Mouse (Mus musculus) kidney, postnatal 10 days (tissue): ENCODE results near the gene Adh7.

Experiments used
- DNase-seq: peaks from one replicate; pipeline ENCODE4 v3.0.0; 2021; ENCODE audit warnings: mixed read lengths

Gene Adh7

DNA sequence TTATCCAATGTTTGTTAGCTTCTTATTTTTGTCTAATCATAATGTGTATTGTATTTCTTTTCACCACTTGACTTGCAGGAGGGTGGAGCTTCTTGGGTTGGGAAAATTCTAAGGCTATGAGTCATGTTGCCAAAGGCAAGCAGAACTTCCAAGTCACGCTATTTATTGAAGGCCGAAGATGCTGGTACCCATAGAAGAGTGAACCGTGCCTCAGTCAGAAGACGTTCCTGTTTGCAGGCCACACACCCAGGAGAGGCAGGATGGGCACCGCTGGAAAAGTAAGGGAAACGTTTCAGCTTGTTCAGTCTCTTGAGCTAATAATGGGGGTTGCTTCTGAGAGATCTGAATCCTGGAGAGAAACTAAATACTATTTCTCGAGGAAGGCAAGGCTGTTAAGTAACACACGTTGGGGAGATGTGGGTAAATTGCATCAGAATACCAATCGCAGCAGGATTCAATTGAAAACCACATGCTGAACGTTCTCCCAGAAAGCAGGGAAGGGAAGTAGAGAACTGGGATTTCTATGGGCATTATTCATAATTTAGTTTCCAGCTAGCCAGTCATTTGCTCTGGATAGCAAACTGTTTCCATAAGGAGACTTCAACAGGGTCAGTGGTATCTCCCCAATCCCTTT, at the start of gene Adh7:
Gene Adh7, plus strand, starts transcription at position 130 of the 634 bp plus-strand sequence.
- no peak for DNase-seq

DNA sequence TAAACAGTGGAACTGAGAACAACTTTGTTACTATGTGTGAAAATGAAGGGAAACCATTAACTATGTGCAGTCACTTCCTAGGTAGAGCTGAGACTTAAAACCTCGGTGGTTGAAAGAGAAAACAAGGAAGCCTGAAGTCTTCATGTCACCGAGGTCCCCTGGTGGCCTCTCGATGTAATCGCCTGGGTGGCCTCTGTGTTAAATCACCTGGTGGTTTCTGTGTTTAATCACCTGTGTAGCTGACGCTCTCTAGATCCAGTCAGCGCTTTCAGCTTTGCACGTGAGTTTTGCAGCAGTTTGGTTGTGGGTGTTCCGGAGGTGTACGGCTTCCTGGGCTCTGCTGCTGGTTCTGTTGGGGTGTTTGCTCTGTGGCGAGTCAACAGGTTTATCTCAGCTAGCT, 44.3 kb upstream of the Adh7 start:
- no peak for DNase-seq

DNA sequence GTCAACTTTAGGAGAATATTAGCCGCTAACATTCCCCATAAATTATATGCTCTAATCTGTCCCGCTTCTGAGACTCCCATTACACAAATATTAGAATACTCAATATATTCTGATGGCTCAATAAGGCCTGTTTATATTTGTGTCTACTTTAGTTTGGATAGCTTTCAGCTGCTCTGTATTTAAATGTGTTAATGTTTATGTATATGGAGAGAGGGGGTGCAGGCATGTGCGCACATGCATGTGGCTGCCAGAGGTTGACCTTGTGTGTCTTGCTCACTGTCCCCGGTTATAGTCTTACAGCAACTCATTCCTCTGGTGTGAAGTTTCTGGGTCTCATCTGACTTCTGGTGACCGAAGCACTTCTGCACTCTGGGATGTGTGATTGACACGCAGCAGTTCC, 42.0 kb upstream of the Adh7 start:
- no peak for DNase-seq

DNA sequence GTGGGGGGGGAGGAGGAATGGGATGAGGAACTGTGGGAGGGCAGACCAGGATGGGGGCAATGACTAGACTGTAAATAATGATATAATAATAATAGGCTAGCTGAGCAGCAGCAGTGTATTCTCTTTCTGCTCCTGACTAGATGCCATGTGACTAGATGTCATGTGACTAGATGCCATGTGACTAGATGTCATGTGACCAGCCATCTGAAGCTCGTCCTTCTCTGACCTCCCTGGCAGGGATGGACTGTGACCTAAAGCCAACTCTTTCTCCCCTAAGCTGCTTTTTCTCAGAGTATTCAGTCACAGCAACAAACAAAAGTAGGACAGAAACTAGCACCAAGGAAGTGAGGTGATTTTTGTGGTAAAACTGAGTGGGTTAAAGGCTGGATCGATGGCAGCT, 35.5 kb upstream of the Adh7 start:
- DNase-seq, result no peak

DNA sequence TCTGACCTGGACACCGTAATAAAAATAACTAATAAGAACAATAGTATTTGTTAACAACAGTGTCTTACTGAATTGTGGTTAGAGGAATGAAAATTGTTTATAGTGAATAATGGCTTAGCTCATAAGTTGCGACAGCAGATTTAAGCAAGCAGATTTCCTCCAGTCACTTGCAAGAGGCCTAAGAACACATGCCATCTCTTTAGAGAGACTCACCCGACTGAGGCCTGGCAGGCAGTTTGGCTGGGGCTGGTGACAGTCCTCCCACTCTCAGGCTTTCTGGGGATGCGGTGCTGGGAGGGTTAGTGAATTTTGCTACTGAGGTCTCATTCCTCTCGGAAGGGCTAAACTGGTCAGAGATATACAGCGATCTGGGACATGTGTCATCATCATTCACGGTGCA, 34.2 kb upstream of the Adh7 start:
- DNase-seq, result no peak

DNA sequence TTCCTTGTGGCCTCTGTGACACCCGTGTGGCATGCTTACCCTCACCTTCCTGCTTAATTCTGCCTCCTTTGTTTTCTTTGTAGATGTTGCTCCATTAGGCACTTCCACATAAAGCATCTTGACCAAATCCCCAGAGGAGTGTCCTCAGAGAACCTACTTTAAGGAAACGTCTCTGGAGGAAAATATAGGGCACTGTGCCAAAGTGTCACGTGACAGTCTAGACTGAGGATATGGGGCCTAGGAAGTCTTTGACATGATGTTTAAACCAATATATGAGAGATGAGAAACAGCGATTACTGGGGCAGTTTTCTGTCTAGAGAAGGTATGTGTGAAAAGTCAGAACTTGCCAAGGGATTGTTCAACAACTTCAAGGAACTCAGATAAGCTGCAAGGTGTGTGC, 32.3 kb upstream of the Adh7 start:
- DNase-seq, result peak; percentile 64

DNA sequence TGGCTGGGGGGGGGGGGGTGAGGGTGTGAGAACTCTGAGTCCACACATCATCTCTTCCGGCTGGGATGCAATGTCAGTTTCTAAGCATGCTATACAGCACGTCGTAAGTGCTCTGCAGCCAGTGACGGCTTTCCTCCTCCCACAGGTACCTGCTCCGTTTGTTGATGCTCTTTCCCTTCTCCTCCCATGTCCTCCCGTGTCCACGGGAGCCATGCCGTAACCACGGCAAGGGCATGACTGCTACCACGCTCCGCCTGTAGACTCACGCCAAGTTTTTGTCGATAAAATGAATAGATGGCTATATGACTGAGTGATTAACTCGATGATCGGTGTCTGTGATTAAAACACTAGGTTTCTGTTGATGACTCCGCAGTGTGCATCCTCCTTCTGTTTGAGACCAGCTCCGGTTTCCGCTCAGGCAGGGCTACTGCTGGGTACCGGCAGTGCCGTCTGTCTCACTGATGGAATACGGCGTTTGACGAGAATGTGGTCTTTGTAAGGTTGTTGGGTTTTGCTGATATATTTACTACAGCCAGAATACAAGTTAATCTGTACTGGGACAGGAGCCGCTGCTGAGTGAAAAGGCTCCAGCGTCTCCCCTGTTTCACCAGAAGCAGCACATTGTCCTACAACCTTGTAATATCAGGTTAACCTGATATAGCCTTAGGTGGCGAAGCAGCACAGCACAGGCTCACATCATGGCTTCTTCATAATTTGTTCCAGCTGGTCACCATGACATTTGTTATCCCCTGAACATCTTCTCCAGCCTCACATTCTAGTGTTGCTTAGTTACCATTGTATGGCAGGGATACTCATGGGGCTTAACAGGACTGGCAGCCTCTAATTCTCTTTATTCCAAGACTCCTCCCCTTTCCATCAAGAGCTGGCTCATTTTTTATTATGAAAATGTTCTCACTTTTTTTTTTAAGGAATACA, 31.3 kb upstream of the Adh7 start:
- DNase-seq, result no peak

DNA sequence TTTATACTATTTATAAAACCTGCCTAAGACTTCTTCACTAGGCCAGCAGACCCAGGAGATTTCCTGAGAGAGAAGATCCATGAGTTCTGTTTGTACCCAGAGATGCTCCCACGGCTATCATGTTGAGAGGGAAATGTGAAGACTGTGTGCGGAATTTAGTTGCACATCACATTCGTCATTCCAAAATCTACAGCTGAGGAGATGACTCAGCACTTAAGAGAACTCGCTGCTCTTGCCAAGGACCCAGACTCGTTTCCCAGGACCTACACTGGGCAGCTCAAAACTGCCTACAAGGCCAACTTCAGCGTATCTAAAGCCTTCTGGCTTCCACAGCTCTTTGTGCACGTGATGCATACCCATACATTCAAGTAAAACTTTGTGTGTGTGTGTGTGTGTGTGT, 25.3 kb upstream of the Adh7 start:
- DNase-seq, result no peak

DNA sequence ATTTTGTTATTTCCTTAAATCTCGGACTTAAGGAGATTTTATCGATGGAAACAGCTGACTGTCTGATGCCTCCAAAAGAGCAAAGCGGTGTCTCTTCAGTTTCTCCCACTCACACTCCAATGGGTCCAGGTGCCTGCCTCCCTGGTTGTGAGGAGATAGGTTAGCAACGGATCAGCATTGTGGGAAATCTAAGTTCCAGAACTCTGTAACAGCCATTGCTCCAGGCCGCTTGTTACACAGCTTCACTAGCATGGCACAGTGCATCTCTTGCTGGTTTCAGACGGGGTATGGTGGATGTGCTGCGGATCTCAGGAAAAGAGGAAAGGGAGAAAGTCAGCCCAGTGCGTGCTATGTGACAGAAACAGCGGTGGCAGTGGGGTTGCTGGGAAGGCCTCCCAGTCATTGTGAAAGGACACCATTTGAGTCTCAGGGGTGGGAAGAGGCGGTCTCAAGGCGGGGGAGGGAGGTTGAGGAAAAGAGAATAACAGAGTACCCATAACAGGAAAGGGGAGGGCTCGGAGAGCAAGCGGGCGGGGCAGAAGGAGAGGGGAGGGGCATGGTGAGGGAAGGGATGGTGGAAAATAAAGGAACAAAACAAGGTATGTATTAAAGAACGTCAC, 23.8 kb upstream of the Adh7 start, which contains the start of gene 4930579F01Rik:
Gene 4930579F01Rik, minus strand, starts transcription at position 143 of the 620 bp plus-strand sequence.
- DNase-seq, result no peak

DNA sequence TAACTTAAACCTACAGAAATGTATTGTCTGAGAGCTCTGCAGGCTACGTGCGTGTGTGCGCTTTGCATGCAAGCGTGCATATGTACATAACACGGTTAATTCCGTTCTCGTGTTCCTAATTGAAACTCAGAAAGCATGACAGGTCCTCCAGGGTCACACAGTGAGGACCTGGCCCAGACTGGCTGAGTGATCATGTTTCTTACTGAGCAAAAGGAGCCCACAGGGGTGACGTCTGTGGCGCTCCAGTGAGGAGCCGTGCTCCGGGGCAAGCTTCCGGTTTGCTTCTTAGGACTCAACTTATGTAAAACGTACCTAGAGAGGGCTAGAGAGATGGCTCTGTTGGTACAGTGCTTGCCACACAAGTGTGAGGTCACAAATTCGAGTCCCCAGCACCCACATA, 20.5 kb upstream of the Adh7 start:
- DNase-seq, result no peak

DNA sequence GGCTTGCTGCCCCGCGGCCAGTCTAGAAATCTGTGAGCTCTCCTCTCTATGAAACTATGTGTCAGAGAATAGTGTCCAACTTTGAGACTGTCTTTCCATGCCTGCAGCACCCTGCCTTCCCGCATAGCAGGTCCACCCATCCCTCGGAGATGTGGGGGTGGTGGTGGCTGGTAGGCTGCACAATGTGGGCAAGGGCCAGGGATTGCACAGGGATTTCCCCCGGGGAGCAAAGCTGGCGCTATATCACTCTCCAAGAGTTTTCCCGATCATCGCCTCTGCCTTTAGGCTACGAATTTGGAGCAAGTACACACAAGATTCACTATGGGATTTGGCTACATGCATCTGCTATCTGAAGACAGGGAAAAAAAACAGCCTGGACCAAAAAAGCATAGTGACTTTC, 20.0 kb upstream of the Adh7 start:
- DNase-seq, result no peak

DNA sequence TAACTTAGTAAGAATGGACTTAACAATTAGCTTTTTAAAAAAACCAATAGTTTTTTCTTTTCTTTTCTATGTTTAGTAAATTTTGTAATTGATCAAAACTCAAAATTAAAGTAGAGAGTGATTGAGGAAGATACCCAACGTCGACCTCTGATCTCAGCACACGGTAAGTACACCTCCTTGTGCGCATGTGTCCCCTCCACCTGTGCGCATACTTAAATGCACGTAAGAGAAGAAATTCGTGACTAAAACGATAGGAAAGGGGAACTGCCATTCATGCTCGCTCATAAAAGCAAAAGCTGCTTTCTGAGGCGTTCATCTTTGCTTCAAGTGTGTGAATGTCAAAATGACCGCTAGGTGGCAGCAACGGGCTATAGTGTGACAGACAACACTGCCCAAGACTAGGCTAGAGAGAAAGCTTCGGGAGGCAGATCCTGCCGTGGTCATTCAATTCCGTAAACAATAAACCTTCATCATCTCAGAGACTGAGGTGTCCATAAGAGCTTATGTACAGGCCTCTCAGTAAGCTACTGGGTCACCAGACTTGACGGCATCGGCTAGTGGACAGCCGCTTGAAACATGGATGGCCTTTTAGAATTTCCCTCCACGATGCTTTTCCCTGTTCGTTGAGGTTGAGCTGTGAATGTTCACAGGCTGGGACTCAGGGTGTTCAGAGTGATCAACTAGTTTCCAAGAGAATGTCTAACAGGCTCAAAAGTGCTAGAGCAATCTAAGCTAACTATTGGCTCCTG, 19.4 kb upstream of the Adh7 start:
- DNase-seq, result peak; percentile 95

DNA sequence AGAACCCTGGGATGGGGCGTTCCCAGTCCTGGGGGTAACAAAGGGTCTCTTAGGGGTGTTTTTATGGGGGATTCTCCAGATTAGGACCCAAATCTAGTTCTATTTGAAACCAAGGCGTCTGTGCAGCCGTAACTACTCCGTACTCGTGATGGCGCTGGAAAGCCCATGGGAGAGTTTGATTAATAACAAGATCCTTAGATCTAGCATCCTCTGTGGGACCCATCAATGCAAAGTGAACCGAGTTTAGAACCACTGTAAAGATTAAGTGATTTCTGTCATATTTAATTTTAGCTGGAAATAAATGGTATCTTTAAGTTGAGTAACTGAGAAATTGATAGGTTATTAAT, 18.9 kb upstream of the Adh7 start:
- DNase-seq, result no peak

DNA sequence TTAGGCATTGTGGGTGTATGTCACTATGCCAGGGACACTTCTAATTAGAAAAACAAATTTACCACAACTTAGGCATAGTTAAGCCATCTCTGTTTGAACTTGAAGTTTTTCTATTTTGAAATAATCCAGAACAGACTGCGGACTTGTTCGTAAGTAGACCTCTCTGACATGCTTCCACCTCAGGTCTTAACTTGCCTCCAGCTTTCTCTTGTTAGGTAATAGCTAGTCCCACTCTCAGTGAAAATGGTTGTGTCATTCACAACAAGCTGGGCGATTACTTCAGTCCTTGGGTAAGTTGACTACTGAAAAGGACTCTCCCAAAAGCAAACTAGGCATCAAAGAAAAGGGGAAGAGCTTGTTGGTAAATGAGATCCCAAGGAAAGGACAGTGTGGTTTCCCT, 8.7 kb upstream of the Adh7 start:
- no peak for DNase-seq

DNA sequence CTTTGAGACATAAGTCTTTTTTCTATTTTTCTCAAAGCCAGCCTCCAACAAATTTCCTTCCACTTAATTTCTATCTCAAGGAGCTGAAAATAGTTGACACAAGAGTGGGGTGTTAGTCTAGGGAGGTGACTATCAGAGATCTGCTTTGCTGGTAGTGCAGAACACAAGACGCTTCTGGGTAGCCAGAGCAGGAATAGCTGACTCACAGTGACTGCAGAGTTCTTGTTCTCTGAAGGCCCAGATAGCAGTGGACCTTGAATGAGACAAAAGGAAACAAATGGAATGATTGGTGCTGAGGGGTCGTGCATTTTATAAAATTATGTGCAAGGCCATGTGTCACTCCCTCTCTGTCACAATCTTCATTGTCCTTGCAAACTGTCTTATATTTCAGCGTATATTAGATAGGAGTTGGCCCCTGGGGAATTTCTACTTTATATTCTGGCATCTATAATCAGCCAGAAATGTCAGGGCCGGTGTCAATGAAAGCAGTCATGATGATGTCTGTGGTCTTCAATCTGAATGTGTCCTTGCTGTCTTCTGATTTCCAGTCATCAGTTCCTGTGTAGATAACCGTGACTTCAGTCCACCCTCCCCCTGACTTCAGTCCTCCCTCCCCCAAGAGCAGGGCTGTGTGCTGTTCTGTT, 7.0 kb upstream of the Adh7 start:
- DNase-seq, result no peak

DNA sequence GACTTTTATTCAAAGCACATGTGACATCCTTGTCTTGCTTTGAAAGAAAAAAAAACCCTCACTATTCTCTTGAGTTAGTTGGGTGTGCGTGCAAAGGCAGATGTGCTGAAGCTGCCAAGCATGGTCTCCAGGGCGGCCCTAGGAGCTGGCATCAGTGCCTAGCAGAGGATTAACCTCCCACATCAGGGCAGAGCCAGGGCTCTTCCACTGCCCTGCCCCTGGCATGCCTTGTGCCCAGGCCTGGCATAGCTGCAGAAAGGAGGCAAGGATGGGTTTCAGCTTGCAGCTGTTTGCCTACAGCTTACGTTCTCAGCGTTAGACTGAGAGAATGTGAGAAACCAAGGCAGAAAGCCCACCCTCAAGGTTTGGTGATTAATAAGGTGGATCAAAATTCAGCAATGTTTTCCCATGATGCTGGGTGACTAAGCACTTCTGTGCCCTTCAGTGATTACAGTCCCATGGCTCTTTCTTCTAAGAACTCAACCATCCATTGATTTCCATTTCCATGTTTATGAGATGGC, 5.1 kb upstream of the Adh7 start:
- no peak for DNase-seq

DNA sequence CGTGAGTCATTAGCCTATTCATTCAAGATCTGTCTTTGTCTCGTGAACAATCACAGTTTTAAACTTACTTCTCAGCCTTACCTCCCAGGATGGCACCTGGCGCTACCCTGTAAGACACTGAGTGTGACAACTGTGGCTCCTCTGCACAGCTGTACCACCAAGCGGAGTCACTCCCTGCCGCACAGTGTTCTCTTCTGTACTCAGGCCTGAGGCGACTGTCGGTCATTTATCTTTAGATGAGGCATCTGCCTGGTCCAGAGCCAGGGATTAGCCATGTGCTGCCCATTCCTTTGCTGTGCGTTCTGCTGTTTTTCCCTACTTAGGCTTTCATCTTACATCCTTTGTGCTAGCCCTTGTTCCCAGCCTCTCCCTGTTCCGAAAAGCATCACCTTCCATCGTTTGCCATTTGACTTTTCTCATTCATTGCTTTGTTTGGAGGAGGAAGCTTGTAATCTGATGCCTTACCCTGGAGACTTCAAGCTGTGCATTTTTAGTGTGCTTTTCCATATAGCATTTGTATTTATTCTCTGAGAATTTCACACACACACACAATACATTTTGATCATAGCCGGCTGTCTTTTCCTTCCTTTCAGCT, 2.1 kb upstream of the Adh7 start:
- DNase-seq, result no peak

DNA sequence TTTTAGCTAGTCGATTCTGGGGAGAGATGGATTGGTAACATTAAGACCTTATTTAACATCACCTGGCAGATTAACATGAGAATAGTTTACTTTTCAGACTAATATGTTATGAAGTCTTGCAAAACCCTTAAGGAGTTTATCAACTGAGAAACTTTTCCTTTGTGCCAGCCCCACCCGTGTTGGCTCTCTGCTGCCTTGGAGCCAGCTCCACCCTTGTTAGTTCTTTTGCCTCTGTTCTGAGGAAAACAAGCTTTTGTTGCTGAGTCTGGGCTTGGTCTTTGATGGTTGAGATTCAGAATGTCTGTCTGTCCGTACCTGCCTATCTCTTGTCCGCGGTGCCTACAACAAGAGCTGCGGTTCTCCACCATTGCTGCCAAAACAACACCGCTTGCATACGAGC, 1.5 kb upstream of the Adh7 start:
- DNase-seq, result no peak

DNA sequence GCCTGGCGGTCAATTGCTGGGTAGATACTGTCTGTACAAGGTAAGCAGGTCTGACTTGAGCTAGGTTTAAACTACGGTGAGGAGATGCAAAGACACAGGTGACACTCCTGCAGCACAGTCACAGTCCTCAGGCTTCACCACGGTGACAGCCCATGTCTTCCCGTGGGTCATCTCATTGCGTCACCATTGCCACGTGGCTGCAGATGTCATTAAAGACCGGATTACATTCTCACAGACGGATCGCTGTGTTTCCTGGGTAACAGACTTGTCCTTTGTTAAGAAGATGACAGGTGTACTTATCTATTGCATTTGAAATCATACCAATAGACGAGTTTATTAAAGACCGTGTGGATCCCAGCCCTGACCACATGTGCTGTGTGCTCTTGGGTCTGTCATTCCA, 3.6 kb downstream of the Adh7 start:
- no peak for DNase-seq

DNA sequence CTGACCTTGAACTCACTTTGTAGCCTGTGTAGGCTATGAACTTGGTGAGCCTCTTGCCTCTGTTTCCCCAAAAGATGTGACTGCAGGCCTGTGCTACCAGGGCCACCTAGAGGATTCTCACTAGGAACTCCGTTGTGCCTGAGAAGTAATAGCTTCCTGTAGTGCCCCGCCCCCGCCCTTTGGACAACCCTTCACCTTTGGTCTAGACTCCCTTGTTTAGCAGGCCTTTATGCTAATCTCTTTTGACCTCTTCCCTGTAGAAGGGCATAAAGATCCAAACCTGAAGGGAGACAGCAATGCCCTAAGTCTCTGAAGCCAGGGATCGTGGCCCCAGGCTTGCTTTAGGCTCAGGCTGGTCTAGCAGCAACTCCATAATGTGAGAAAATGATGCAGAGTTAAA, 5.0 kb downstream of the Adh7 start:
- no peak for DNase-seq

DNA sequence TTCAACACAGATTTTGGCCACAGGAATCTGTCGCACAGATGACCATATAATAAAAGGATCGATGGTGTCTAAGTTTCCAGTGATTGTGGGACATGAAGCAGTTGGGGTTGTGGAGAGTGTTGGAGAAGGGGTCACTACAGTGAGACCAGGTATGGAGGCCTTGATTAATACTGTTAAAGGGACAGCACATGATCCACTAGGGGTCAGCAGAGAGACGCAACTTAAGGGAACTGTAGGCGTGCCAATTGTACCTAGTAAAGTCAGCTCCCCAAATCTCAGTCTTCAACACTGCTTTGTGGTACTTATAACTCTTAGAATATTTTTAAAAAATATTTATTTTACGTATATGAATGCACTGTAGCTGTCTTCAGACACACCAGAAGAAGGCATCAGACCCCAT, 5.4 kb downstream of the Adh7 start:
- peak; percentile 85 for DNase-seq

DNA sequence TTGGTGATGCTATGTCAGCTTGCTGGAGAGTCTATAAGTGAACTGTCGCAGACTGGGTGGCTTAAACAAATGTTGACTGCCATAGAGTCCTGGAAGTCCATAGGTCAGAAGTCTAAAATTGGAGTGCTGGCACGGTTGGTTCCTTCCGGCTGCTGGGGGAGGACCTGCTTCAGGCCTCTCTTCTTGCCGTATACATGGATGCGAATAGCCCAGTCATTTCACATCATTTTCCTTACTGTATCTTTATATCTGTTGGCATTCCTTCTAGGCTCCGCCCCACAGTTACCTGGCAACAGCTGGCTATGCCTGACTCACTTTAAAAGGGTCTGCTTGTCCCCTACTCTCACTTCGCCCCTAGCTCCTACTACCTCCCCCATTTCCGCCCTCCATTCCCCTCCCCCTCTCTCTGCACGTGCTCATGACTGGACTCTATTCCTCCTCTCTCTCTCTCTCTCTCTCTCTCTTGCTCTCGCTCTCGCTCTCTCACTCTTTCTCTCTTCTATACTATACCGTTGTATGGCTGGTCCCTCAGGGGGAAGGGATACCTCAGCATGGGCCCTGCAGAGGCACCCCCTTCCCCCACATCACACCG, 6.9 kb downstream of the Adh7 start:
- DNase-seq, result no peak
